Mouse (Mus musculus) macrophage (primary cell): ENCODE data around the gene Agmo. TPM values are rescaled to one million over a fixed set of nuclear protein-coding genes. Genes with fewer than 3 reads are reported as not detected.

Source experiments
- H3K27ac ChIP-seq: fragments of 350-480 bp; formaldehyde crosslinking; 2 replicates; pipeline ENCODE4 v1.9.0; 2021
- H3K36me3 ChIP-seq: fragments of 350-480 bp; formaldehyde crosslinking; 2 replicates; pipeline ENCODE4 v1.9.0; 2021; ENCODE audit errors: inconsistent target
- H3K4me3 ChIP-seq: fragments of 350-480 bp; formaldehyde crosslinking; 2 replicates; pipeline ENCODE4 v1.9.0; 2021; ENCODE audit errors: inconsistent target
- H3K79me2 ChIP-seq: fragments of 350-480 bp; formaldehyde crosslinking; 2 replicates; pipeline ENCODE4 v1.9.0; 2021; ENCODE audit errors: inconsistent target
- WGBS: methylation state at CpG from one replicate; pipeline ENCODE4 v1.1.7; 2026; ENCODE audit warnings: inconsistent platforms; ENCODE audit not compliant: missing documents; 5-methylcytosine and 5-hydroxymethylcytosine counted together
- polyA plus RNA-seq: library from polyadenylated mRNA; stranded (reverse); fragments of 250-400 nt; gene quantifications from 3 replicates; pipeline ENCODE4 v1.2.4, GENCODE M21; 2018; ENCODE audit warnings: inconsistent platforms

The Agmo gene
- polyA plus RNA-seq, 1 experiment from 2014 or later, result 5.8 TPM

GRCm38 (mm10) chr12:37310786-37311185, 69.3 kb downstream of the Agmo start:
- Histone ChIP-seq H3K36me3 (no peaks in the 10 kb centered on the region), H3K79me2 (no peaks in the 10 kb centered on the region), H3K27ac (no peak overlapping the region), H3K4me3 (no peak overlapping the region)
- 90% methylated on average over 1 of the region's 1 CpGs for WGBS

GRCm38 (mm10) chr12:37322860-37323259, 81.4 kb downstream of the Agmo start:
- WGBS, result 47% methylated on average over 3 of the region's 3 CpGs
- Histone ChIP-seq H3K4me3 (no peak overlapping the region), H3K36me3 (no peaks in the 10 kb centered on the region), H3K79me2 (no peaks in the 10 kb centered on the region), H3K27ac (no peak overlapping the region)

- no peaks in the 10 kb centered on the region for H3K36me3 ChIP-seq
- 67% methylated on average over 5 of the region's 5 CpGs for WGBS
- H3K79me2 ChIP-seq, result no peaks in the 10 kb centered on the region
- H3K4me3 ChIP-seq, result no peak overlapping the region
- no peak overlapping the region for H3K27ac ChIP-seq
Measured at GRCm38 (mm10) chr12:37334987-37335386, 93.5 kb downstream of the Agmo start.

- Histone ChIP-seq H3K36me3 (no peaks in the 10 kb centered on the region), H3K27ac (no peak overlapping the region), H3K4me3 (no peak overlapping the region), H3K79me2 (no peaks in the 10 kb centered on the region)
- WGBS, result 94% methylated on average over 5 of the region's 5 CpGs
Measured at GRCm38 (mm10) chr12:37344225-37344624, 102.8 kb downstream of the Agmo start.

- H3K79me2 ChIP-seq, result no peaks in the 10 kb centered on the region
- 81% methylated on average over 5 of the region's 5 CpGs for WGBS
- H3K36me3 ChIP-seq, result no peaks in the 10 kb centered on the region
- H3K27ac ChIP-seq, result no peak overlapping the region
- H3K4me3 ChIP-seq, result no peak overlapping the region
Measured at GRCm38 (mm10) chr12:37345696-37346095, 104.3 kb downstream of the Agmo start.

GRCm38 (mm10) chr12:37392316-37392715, 150.9 kb downstream of the Agmo start:
- Histone ChIP-seq H3K79me2 (no peaks in the 10 kb centered on the region), H3K36me3 (no peaks in the 10 kb centered on the region), H3K4me3 (no peak overlapping the region), H3K27ac (no peak overlapping the region)
- 88% methylated on average over 3 of the region's 3 CpGs for WGBS

GRCm38 (mm10) chr12:37402541-37402940, 161.1 kb downstream of the Agmo start:
- no peaks in the 10 kb centered on the region for H3K79me2 ChIP-seq
- H3K27ac ChIP-seq, result no peak overlapping the region
- WGBS, result 94% methylated on average over 6 of the region's 6 CpGs
- no peaks in the 10 kb centered on the region for H3K36me3 ChIP-seq
- no peak overlapping the region for H3K4me3 ChIP-seq

- WGBS, result 88% methylated on average over 5 of the region's 5 CpGs
- Histone ChIP-seq H3K36me3 (no peaks in the 10 kb centered on the region), H3K79me2 (no peaks in the 10 kb centered on the region), H3K4me3 (no peak overlapping the region), H3K27ac (no peak overlapping the region)
Measured at GRCm38 (mm10) chr12:37426350-37426749, 184.9 kb downstream of the Agmo start.

- WGBS, result 87% methylated on average over 5 of the region's 5 CpGs
- Histone ChIP-seq H3K4me3 (no peak overlapping the region), H3K79me2 (no peaks in the 10 kb centered on the region), H3K27ac (no peak overlapping the region), H3K36me3 (no peaks in the 10 kb centered on the region)
Measured at GRCm38 (mm10) chr12:37426750-37427149, 185.3 kb downstream of the Agmo start.

GRCm38 (mm10) chr12:37434466-37434865, 193.0 kb downstream of the Agmo start:
- H3K4me3 ChIP-seq, result no peak overlapping the region
- WGBS, result 77% methylated on average over 1 of the region's 1 CpGs
- H3K36me3 ChIP-seq, result no peaks in the 10 kb centered on the region
- H3K79me2 ChIP-seq, result no peaks in the 10 kb centered on the region
- H3K27ac ChIP-seq, result no peak overlapping the region

- 91% methylated on average over 3 of the region's 3 CpGs for WGBS
- H3K79me2 ChIP-seq, result no peaks in the 10 kb centered on the region
Measured at GRCm38 (mm10) chr12:37442486-37443013, 201.1 kb downstream of the Agmo start.

GRCm38 (mm10) chr12:37445255-37445654, 203.8 kb downstream of the Agmo start:
- H3K27ac ChIP-seq, result no peak overlapping the region
- H3K79me2 ChIP-seq, result no peaks in the 10 kb centered on the region
- no peak overlapping the region for H3K4me3 ChIP-seq
- no peaks in the 10 kb centered on the region for H3K36me3 ChIP-seq
- 95% methylated on average over 9 of the region's 9 CpGs for WGBS

More at GRCm38 (mm10) chr12:37442486-37443013, 201.1 kb downstream of the Agmo start:
- Histone ChIP-seq H3K4me3 (no peak overlapping the region), H3K36me3 (no peaks in the 10 kb centered on the region), H3K27ac (no peak overlapping the region)

GRCm38 (mm10) chr12:37449597-37449996, 208.2 kb downstream of the Agmo start:
- 75% methylated on average over 2 of the region's 2 CpGs for WGBS
- no peak overlapping the region for H3K27ac ChIP-seq
- H3K36me3 ChIP-seq, result no peaks in the 10 kb centered on the region
- H3K4me3 ChIP-seq, result no peak overlapping the region
- H3K79me2 ChIP-seq, result no peaks in the 10 kb centered on the region

- Histone ChIP-seq H3K79me2 (no peaks in the 10 kb centered on the region), H3K36me3 (no peaks in the 10 kb centered on the region), H3K27ac (no peak overlapping the region), H3K4me3 (no peak overlapping the region)
- WGBS, result 25% methylated on average over 6 of the region's 6 CpGs
Measured at GRCm38 (mm10) chr12:37450366-37451156, 209.1 kb downstream of the Agmo start.

GRCm38 (mm10) chr12:37471631-37472030, 230.2 kb downstream of the Agmo start:
- Histone ChIP-seq H3K36me3 (no peaks in the 10 kb centered on the region), H3K27ac (no peak overlapping the region), H3K4me3 (no peak overlapping the region), H3K79me2 (no peaks in the 10 kb centered on the region)
- WGBS, result 84% methylated on average over 5 of the region's 5 CpGs
